Mouse (Mus musculus): ENCODE measurements around the gene Kcnf1.

DNA sequence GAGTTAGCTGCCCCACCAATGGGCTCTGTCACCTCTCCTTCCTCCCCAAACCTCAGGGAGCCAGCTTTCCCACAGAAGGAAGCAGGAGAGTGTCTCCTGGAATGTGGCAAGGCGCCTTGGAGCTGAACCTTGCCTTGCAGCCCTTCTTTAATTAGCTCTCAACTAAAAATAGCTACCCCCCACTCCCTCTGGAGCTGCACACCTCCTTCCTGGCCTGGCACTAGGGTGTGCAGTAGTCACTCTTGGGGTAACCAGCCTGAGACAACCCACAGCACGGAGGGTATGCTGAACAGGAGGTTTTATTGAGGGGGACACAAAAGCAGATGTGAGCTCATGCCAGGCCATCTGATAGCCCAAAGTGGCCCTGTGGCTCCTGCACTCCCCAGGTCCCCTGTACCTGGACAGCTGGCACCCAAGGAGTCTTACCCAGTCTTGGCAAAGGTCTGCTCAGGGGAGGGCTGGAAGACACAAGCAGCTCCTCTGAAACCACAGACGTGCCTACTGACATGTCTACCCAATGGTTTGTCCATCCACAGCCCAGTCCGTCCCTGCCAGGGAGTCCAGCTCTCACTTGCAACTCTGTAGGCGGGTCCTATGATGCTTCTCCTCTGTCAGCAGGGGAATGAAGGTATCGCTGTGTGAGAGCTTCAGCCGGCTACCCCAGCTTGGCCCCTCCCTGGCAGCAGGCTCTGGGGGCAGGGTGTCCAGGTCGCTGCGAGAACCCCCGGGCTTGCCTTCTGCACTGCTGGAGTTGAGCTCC is 2.4 kb downstream of the Kcnf1 start:
- TF ChIP-seq ZC3H11A (IDR thresholded peaks at IDR 0.05; ENCODE audit: borderline replicate concordance, low read depth, low read length) (no peak), MAFK (IDR thresholded peaks at IDR 0.05; ENCODE audit: insufficient read depth, low read depth, low read length) (no peak)

Data from ES-E14 (cell line).